Mouse (Mus musculus) limb, embryonic 15.5 days (tissue): ENCODE data around the gene Ankrd2. TPM values are rescaled to one million over a fixed set of nuclear protein-coding genes. Genes with fewer than 3 reads are reported as not detected.
A peak's percentile ranks its signal among the peaks of the same experiment; 100 is the strongest.

ENCODE experiments used
- ATAC-seq: fragments of 200-750 bp; cut with Nextera tagmentation; 2 replicates; pipeline ENCODE4 v1.8.0; 2017; ENCODE audit warnings: low read depth, moderate TSS enrichment; ENCODE audit not compliant: insufficient number of reproducible peaks, low FRiP score, low TSS enrichment
- H3K27ac ChIP-seq: fragments of 300-500 bp; sonication (generic); 2 replicates; pipeline ENCODE4 v1.5.1; 2015; ENCODE audit warnings: moderate library complexity, mild to moderate bottlenecking, inconsistent platforms
- H3K27me3 ChIP-seq: fragments of 300-500 bp; sonication (generic); 2 replicates; pipeline ENCODE4 v1.6.1; 2015; ENCODE audit warnings: inconsistent platforms
- H3K36me3 ChIP-seq: fragments of 300-500 bp; sonication (generic); 2 replicates; pipeline ENCODE4 v1.6.1; 2015; ENCODE audit warnings: inconsistent platforms
- H3K4me1 ChIP-seq: fragments of 300-500 bp; sonication (generic); 2 replicates; pipeline ENCODE4 v1.6.1; 2015; ENCODE audit warnings: inconsistent platforms
- H3K4me2 ChIP-seq: fragments of 300-500 bp; sonication (generic); 2 replicates; pipeline ENCODE4 v1.6.1; 2015; ENCODE audit warnings: mild to moderate bottlenecking, inconsistent platforms
- H3K4me3 ChIP-seq: fragments of 300-500 bp; sonication (generic); 2 replicates; pipeline ENCODE4 v1.5.1; 2015; ENCODE audit warnings: mild to moderate bottlenecking, inconsistent platforms
- H3K9ac ChIP-seq: fragments of 300-500 bp; sonication (generic); 2 replicates; pipeline ENCODE4 v1.6.1; 2015; ENCODE audit warnings: inconsistent platforms
- H3K9me3 ChIP-seq: fragments of 300-500 bp; sonication (generic); 2 replicates; pipeline ENCODE4 v1.6.1; 2016; ENCODE audit warnings: inconsistent platforms
- WGBS: fragments of 180-500 bp; shearing (Covaris S2); methylation state at CpG from one replicate; pipeline ENCODE4 v1.1.7; 2015; 5-methylcytosine and 5-hydroxymethylcytosine counted together
- polyA plus RNA-seq: library from polyadenylated mRNA; unstranded; fragments of >200 nt; fragmentation: Nextera tagmentation; extraction: Ambion mirVana; gene quantifications from 2 replicates; pipeline ENCODE4 v1.2.1, GENCODE M21; 2015

The Ankrd2 gene
- polyA plus RNA-seq, 1 experiment from 2014 or later = 0.72 TPM

GRCm38 (mm10) chr19:42037167-42037702 is 1.4 kb downstream of the Ankrd2 start:
- Histone ChIP-seq H3K27ac (no peak overlapping the region), H3K9me3 (no peaks in the 10 kb centered on the region), H3K27me3 (0 out of 2 replicates have a peak, but pooled peaks cover 7% of the 10 kb centered on the region), H3K4me3 (no peak overlapping the region), H3K4me1 (peaks cover 25% of the 10 kb centered on the region), H3K36me3 (peaks cover 12% of the 10 kb centered on the region), H3K9ac (no peak overlapping the region), H3K4me2 (no peak overlapping the region)
- ATAC-seq = no peak
- 65% methylated on average over 11 of the region's 11 CpGs for WGBS

GRCm38 (mm10) chr19:42038310-42038709 is 2.5 kb downstream of the Ankrd2 start:
- Histone ChIP-seq H3K9me3 (no peaks in the 10 kb centered on the region), H3K9ac (no peak overlapping the region), H3K4me1 (peaks cover 25% of the 10 kb centered on the region), H3K27me3 (0 out of 2 replicates have a peak, but pooled peaks cover 7% of the 10 kb centered on the region), H3K27ac (no peak overlapping the region), H3K4me2 (no peak overlapping the region), H3K36me3 (peaks cover 10% of the 10 kb centered on the region), H3K4me3 (no peak overlapping the region)
- ATAC-seq = no peak
- WGBS = 88% methylated on average over 12 of the region's 12 CpGs

- WGBS = 95% methylated on average over 6 of the region's 6 CpGs
- Histone ChIP-seq H3K36me3 (no peaks in the 10 kb centered on the region), H3K9me3 (no peaks in the 10 kb centered on the region), H3K4me1 (peaks cover 12% of the 10 kb centered on the region), H3K27ac (no peak overlapping the region), H3K4me3 (no peak overlapping the region), H3K27me3 (0 out of 2 replicates have a peak, but pooled peaks cover 7% of the 10 kb centered on the region), H3K4me2 (no peak overlapping the region), H3K9ac (no peak overlapping the region)
- ATAC-seq = no peak
Observed at GRCm38 (mm10) chr19:42043988-42044387, 8.2 kb downstream of the Ankrd2 start.

GRCm38 (mm10) chr19:42045269-42046102 is 9.7 kb downstream of the Ankrd2 start, which contains the start of gene Hoga1:
Hoga1 (plus strand) TSS chr19:42045610.
- H3K36me3 ChIP-seq = no peaks in the 10 kb centered on the region
- 0 out of 2 replicates have a peak, but pooled peaks cover under 1% of the 10 kb centered on the region for H3K27me3 ChIP-seq
- peak within 1 kb of the TSS; percentile 38 for H3K4me3 ChIP-seq
- no peak within 1 kb of the TSS for H3K9ac ChIP-seq
- peak within 1 kb of the TSS; percentile 52 for H3K4me2 ChIP-seq
- no peaks in the 10 kb centered on the region for H3K9me3 ChIP-seq
- peaks cover 12% of the 10 kb centered on the region for H3K4me1 ChIP-seq
- no peak within 1 kb of the TSS for H3K27ac ChIP-seq
- peak; percentile 78 for ATAC-seq
- WGBS = 20% methylated on average over 23 of the region's 23 CpGs

GRCm38 (mm10) chr19:42050251-42050650 is 14.5 kb downstream of the Ankrd2 start:
- Histone ChIP-seq H3K9me3 (no peaks in the 10 kb centered on the region), H3K4me1 (peaks cover 13% of the 10 kb centered on the region), H3K36me3 (no peaks in the 10 kb centered on the region), H3K9ac (no peak overlapping the region), H3K4me2 (no peak overlapping the region), H3K27ac (no peak overlapping the region), H3K4me3 (no peak overlapping the region), H3K27me3 (no peaks in the 10 kb centered on the region)
- 82% methylated on average over 1 of the region's 1 CpGs for WGBS
- no peak for ATAC-seq

GRCm38 (mm10) chr19:42051351-42051750 is 15.6 kb downstream of the Ankrd2 start:
- no peaks in the 10 kb centered on the region for H3K36me3 ChIP-seq
- 0 out of 2 replicates have a peak, but pooled peaks cover 4% of the 10 kb centered on the region for H3K4me1 ChIP-seq
- no peak overlapping the region for H3K4me3 ChIP-seq
- WGBS = 83% methylated on average over 3 of the region's 3 CpGs
- no peaks in the 10 kb centered on the region for H3K9me3 ChIP-seq
- H3K27ac ChIP-seq = no peak overlapping the region
- ATAC-seq = no peak
- no peak overlapping the region for H3K9ac ChIP-seq
- no peak overlapping the region for H3K4me2 ChIP-seq
- H3K27me3 ChIP-seq = no peaks in the 10 kb centered on the region

- Histone ChIP-seq H3K4me3 (no peak within 1 kb of the TSS), H3K4me2 (no peak within 1 kb of the TSS), H3K27ac (no peak within 1 kb of the TSS), H3K4me1 (0 out of 2 replicates have a peak, but pooled peaks cover 4% of the 10 kb centered on the region), H3K36me3 (no peaks in the 10 kb centered on the region), H3K27me3 (no peaks in the 10 kb centered on the region), H3K9ac (no peak within 1 kb of the TSS), H3K9me3 (no peaks in the 10 kb centered on the region)
- ATAC-seq = no peak
- 81% methylated on average over 4 of the region's 4 CpGs for WGBS
Observed at GRCm38 (mm10) chr19:42051948-42052347, 16.1 kb downstream of the Ankrd2 start, which contains the start of gene 4933411K16Rik. 4933411K16Rik (plus strand) TSS chr19:42052248.

GRCm38 (mm10) chr19:42054255-42054654 is 18.5 kb downstream of the Ankrd2 start:
- Histone ChIP-seq H3K4me3 (no peak overlapping the region), H3K9ac (no peak overlapping the region), H3K27ac (no peak overlapping the region), H3K27me3 (no peaks in the 10 kb centered on the region), H3K4me1 (0 out of 2 replicates have a peak, but pooled peaks cover 4% of the 10 kb centered on the region), H3K36me3 (no peaks in the 10 kb centered on the region), H3K4me2 (no peak overlapping the region), H3K9me3 (no peaks in the 10 kb centered on the region)
- no peak for ATAC-seq
- WGBS = 71% methylated on average over 6 of the region's 6 CpGs

- 45% methylated on average over 2 of the region's 2 CpGs for WGBS
- Histone ChIP-seq H3K36me3 (no peaks in the 10 kb centered on the region), H3K4me3 (no peak overlapping the region), H3K9me3 (no peaks in the 10 kb centered on the region), H3K27me3 (no peaks in the 10 kb centered on the region), H3K9ac (no peak overlapping the region), H3K4me1 (0 out of 2 replicates have a peak, but pooled peaks cover 4% of the 10 kb centered on the region), H3K27ac (no peak overlapping the region), H3K4me2 (no peak overlapping the region)
- no peak for ATAC-seq
Observed at GRCm38 (mm10) chr19:42055881-42056280, 20.1 kb downstream of the Ankrd2 start.

- no peak overlapping the region for H3K4me2 ChIP-seq
- WGBS = 86% methylated on average over 6 of the region's 6 CpGs
- H3K36me3 ChIP-seq = no peaks in the 10 kb centered on the region
- no peak overlapping the region for H3K9ac ChIP-seq
- H3K27ac ChIP-seq = no peak overlapping the region
- ATAC-seq = no peak
- H3K9me3 ChIP-seq = no peaks in the 10 kb centered on the region
- no peaks in the 10 kb centered on the region for H3K27me3 ChIP-seq
- H3K4me1 ChIP-seq = 0 out of 2 replicates have a peak, but pooled peaks cover 4% of the 10 kb centered on the region
- no peak overlapping the region for H3K4me3 ChIP-seq
Observed at GRCm38 (mm10) chr19:42056719-42057409, 21.1 kb downstream of the Ankrd2 start.

GRCm38 (mm10) chr19:42058426-42058825 is 22.6 kb downstream of the Ankrd2 start:
- H3K27ac ChIP-seq = no peak overlapping the region
- H3K9me3 ChIP-seq = no peaks in the 10 kb centered on the region
- no peak overlapping the region for H3K4me2 ChIP-seq
- no peaks in the 10 kb centered on the region for H3K36me3 ChIP-seq
- H3K4me3 ChIP-seq = no peak overlapping the region
- no peak overlapping the region for H3K9ac ChIP-seq
- H3K4me1 ChIP-seq = 0 out of 2 replicates have a peak, but pooled peaks cover 4% of the 10 kb centered on the region
- WGBS = 61% methylated on average over 7 of the region's 7 CpGs
- no peaks in the 10 kb centered on the region for H3K27me3 ChIP-seq
- ATAC-seq = no peak
